In genomic region chr2:119617841-119618198, GRCm38 (mm10) we compare ENCODE assay signal across 8 mouse cellular contexts. TPM values are rescaled to one million over a fixed set of nuclear protein-coding genes. Genes with fewer than 3 reads are reported as not detected.
A peak's percentile ranks its signal among the peaks of the same experiment; 100 is the strongest.
DNase-seq lines count a peak whose midpoint lies in the region; ATAC-seq and TF ChIP-seq lines count a peak whose summit lies in the region.

No protein-coding gene starts in this region.

- ATAC-seq in lung, embryonic 14.5 days (ENCODE audit: insufficient read depth): no peak
- ATAC-seq in embryonic facial prominence, embryonic 12.5 days (ENCODE audit: insufficient number of reproducible peaks, insufficient read depth, low FRiP score, low TSS enrichment): no peak
- ATAC-seq in intestine, postnatal 0 days: no peak; the same call in 1 of the 2 replicates
- no peak for ATAC-seq in neural tube, embryonic 14.5 days (ENCODE audit: low read depth)
- no peak for ATAC-seq in frontal cortex, adult (ENCODE audit: low TSS enrichment)

- H3K36me3 ChIP-seq in lung, embryonic 14.5 days (ENCODE audit: insufficient read depth): no peaks in the 10 kb centered on the region
- H3K36me3 ChIP-seq in embryonic facial prominence, embryonic 12.5 days: no peaks in the 10 kb centered on the region
- H3K36me3 ChIP-seq in intestine, postnatal 0 days (ENCODE audit: control insufficient read depth, insufficient read depth): no peaks in the 10 kb centered on the region
- H3K36me3 ChIP-seq in neural tube, embryonic 14.5 days (ENCODE audit: control insufficient read depth, insufficient read depth, low read length): no peaks in the 10 kb centered on the region

- peak; percentile 57 for DNase-seq in lung, embryonic 14.5 days
- no peak for DNase-seq in lung, postnatal 10 days
- no peak for DNase-seq in left cerebral cortex, postnatal 25 days (ENCODE audit: low spot score in 2 of 2)
- DNase-seq in layer of hippocampus, postnatal 25 days (ENCODE audit: extremely low spot score in 1 of 2, low spot score in 1 of 2): no peak

- no peaks in the 10 kb centered on the region for H3K27me3 ChIP-seq in lung, embryonic 14.5 days (ENCODE audit: insufficient read depth, low read length)
- H3K27me3 ChIP-seq in embryonic facial prominence, embryonic 12.5 days: no peaks in the 10 kb centered on the region
- no peaks in the 10 kb centered on the region for H3K27me3 ChIP-seq in intestine, postnatal 0 days (replicated peaks; ENCODE audit: control insufficient read depth, insufficient read depth, low read length)
- H3K27me3 ChIP-seq in neural tube, embryonic 14.5 days (ENCODE audit: control insufficient read depth, insufficient read depth, low read length): no peaks in the 10 kb centered on the region

- peaks cover 12% of the 10 kb centered on the region; the same call in 1 of the 2 replicates for H3K4me1 ChIP-seq in lung, embryonic 14.5 days (ENCODE audit: insufficient read depth)
- H3K4me1 ChIP-seq in embryonic facial prominence, embryonic 12.5 days: peaks cover 26% of the 10 kb centered on the region
- peaks cover 7% of the 10 kb centered on the region; the same call in 1 of the 2 replicates for H3K4me1 ChIP-seq in intestine, postnatal 0 days (replicated peaks; ENCODE audit: control insufficient read depth, insufficient read depth, low read length)
- H3K4me1 ChIP-seq in neural tube, embryonic 14.5 days (ENCODE audit: control insufficient read depth, insufficient read depth, low read length): peaks cover 3% of the 10 kb centered on the region; the same call in 1 of the 2 replicates

- 0% methylated on average over 13 of the region's 13 CpGs for WGBS in lung, embryonic 14.5 days
- 0% methylated on average over 13 of the region's 13 CpGs for WGBS in embryonic facial prominence, embryonic 12.5 days
- WGBS in intestine, postnatal 0 days: under 1% methylated on average over 13 of the region's 13 CpGs
- WGBS in neural tube, embryonic 14.5 days: under 1% methylated on average over 13 of the region's 13 CpGs

- peak overlapping the region; percentile 87 for H3K4me3 ChIP-seq in lung, embryonic 14.5 days (ENCODE audit: low read depth, low read length)
- H3K4me3 ChIP-seq in embryonic facial prominence, embryonic 12.5 days: peak overlapping the region; percentile 87
- peak overlapping the region; percentile 93 for H3K4me3 ChIP-seq in intestine, postnatal 0 days (ENCODE audit: low read depth, low read length)
- peak overlapping the region; percentile 69 for H3K4me3 ChIP-seq in neural tube, embryonic 14.5 days (ENCODE audit: low read depth, low read length)

- H3K9me3 ChIP-seq in lung, embryonic 14.5 days (ENCODE audit: low read depth, low read length): no peaks in the 10 kb centered on the region
- H3K9me3 ChIP-seq in embryonic facial prominence, embryonic 12.5 days: no peaks in the 10 kb centered on the region
- H3K9me3 ChIP-seq in intestine, postnatal 0 days (ENCODE audit: control insufficient read depth): no peaks in the 10 kb centered on the region
- H3K9me3 ChIP-seq in neural tube, embryonic 14.5 days (ENCODE audit: control insufficient read depth, low read length): no peaks in the 10 kb centered on the region

- H3K4me2 ChIP-seq in lung, embryonic 14.5 days: peak overlapping the region; percentile 68
- H3K4me2 ChIP-seq in embryonic facial prominence, embryonic 12.5 days (replicated peaks): peak overlapping the region; percentile 79
- peak overlapping the region; percentile 91 for H3K4me2 ChIP-seq in intestine, postnatal 0 days (replicated peaks; ENCODE audit: low read depth)
- H3K4me2 ChIP-seq in neural tube, embryonic 14.5 days (ENCODE audit: low read depth, low read length): peak overlapping the region; percentile 99

- TF ChIP-seq CTCF in lung, embryonic 14.5 days (IDR thresholded peaks at IDR 0.05; ENCODE audit: low read depth): no peak
- TF ChIP-seq CTCF in intestine, postnatal 0 days (IDR thresholded peaks at IDR 0.05; ENCODE audit: low read depth): no peak

- H3K9ac ChIP-seq in lung, embryonic 14.5 days: peak overlapping the region; percentile 74
- H3K9ac ChIP-seq in embryonic facial prominence, embryonic 12.5 days: peak overlapping the region; percentile 65
- H3K9ac ChIP-seq in intestine, postnatal 0 days (ENCODE audit: low read depth, low read length): peak overlapping the region; percentile 58
- H3K9ac ChIP-seq in neural tube, embryonic 14.5 days (replicated peaks; ENCODE audit: low read depth, low read length): peak overlapping the region; percentile 34; the same call in 1 of the 2 replicates

- intact Hi-C loops in left cerebral cortex, postnatal 25 days (cut with DNase I): no loop called here

- H3K27ac ChIP-seq in lung, embryonic 14.5 days (ENCODE audit: low read depth): peak overlapping the region; percentile 76; the same call in 1 of the 2 replicates
- peak overlapping the region; percentile 74 for H3K27ac ChIP-seq in embryonic facial prominence, embryonic 12.5 days
- peak overlapping the region; percentile 82 for H3K27ac ChIP-seq in intestine, postnatal 0 days (ENCODE audit: low read depth, low read length)
- H3K27ac ChIP-seq in neural tube, embryonic 14.5 days (ENCODE audit: low read depth, low read length): no peak overlapping the region

RNA-seq across cellular contexts. Expression of gene Nusap1, which starts 0.3 kb away (rescaled TPM):
- 83.9 and 84.5 TPM in 2 replicates for polyA plus RNA-seq in lung, embryonic 14.5 days (2014; fragmentation: Nextera tagmentation; extraction: Ambion mirVana)
- polyA plus RNA-seq in embryonic facial prominence, embryonic 12.5 days (2016; fragmentation: Nextera tagmentation; extraction: Ambion mirVana): 75.1 and 82.1 TPM in 2 replicates
- polyA plus RNA-seq in intestine, postnatal 0 days (2015; fragmentation: Nextera tagmentation; extraction: Ambion mirVana): 15.6 and 18.7 TPM in 2 replicates
- 5.6 and 8.5 TPM in 2 replicates for polyA plus RNA-seq in neural tube, embryonic 14.5 days (2014; fragmentation: Nextera tagmentation; extraction: Ambion mirVana)
- total RNA-seq in left cerebral cortex, postnatal 25 days (2021): under 1 TPM; 0.46 to 0.98 TPM
- total RNA-seq in layer of hippocampus, postnatal 25 days (2021): under 1 TPM; 0.63 to 0.89 TPM

RNA-seq across cellular contexts. Expression of gene Oip5, which starts 0.4 kb away (rescaled TPM):
- polyA plus RNA-seq in lung, embryonic 14.5 days (2014; fragmentation: Nextera tagmentation; extraction: Ambion mirVana): 25.3 and 27.8 TPM in 2 replicates
- 27.0 and 27.1 TPM in 2 replicates for polyA plus RNA-seq in embryonic facial prominence, embryonic 12.5 days (2016; fragmentation: Nextera tagmentation; extraction: Ambion mirVana)
- polyA plus RNA-seq in intestine, postnatal 0 days (2015; fragmentation: Nextera tagmentation; extraction: Ambion mirVana): 6.6 and 6.7 TPM in 2 replicates
- 2.7 and 4.0 TPM in 2 replicates for polyA plus RNA-seq in neural tube, embryonic 14.5 days (2014; fragmentation: Nextera tagmentation; extraction: Ambion mirVana)
- total RNA-seq in left cerebral cortex, postnatal 25 days (2021): under 1 TPM; 0.50 TPM
- total RNA-seq in layer of hippocampus, postnatal 25 days (2021): under 1 TPM; 0.80 to 0.98 TPM

RNA-seq across cellular contexts. Expression of gene Ndufaf1, which starts 44.8 kb away (rescaled TPM):
- polyA plus RNA-seq in lung, embryonic 14.5 days (2014; fragmentation: Nextera tagmentation; extraction: Ambion mirVana): 36.7 and 37.4 TPM in 2 replicates
- 46.6 and 50.7 TPM in 2 replicates for polyA plus RNA-seq in embryonic facial prominence, embryonic 12.5 days (2016; fragmentation: Nextera tagmentation; extraction: Ambion mirVana)
- polyA plus RNA-seq in intestine, postnatal 0 days (2015; fragmentation: Nextera tagmentation; extraction: Ambion mirVana): 24.3 and 26.6 TPM in 2 replicates
- polyA plus RNA-seq in neural tube, embryonic 14.5 days (2014; fragmentation: Nextera tagmentation; extraction: Ambion mirVana): 39.9 and 40.8 TPM in 2 replicates
- 10 to 100 TPM; 31.8 to 33.2 TPM for total RNA-seq in left cerebral cortex, postnatal 25 days (2021)
- total RNA-seq in layer of hippocampus, postnatal 25 days (2021): 10 to 100 TPM; 32.0 to 32.1 TPM

RNA-seq across cellular contexts. Expression of gene Rtf1, which starts 57.0 kb away (rescaled TPM):
- 26.2 and 28.0 TPM in 2 replicates for polyA plus RNA-seq in lung, embryonic 14.5 days (2014; fragmentation: Nextera tagmentation; extraction: Ambion mirVana)
- polyA plus RNA-seq in embryonic facial prominence, embryonic 12.5 days (2016; fragmentation: Nextera tagmentation; extraction: Ambion mirVana): 71.0 and 74.1 TPM in 2 replicates
- 29.4 and 32.1 TPM in 2 replicates for polyA plus RNA-seq in intestine, postnatal 0 days (2015; fragmentation: Nextera tagmentation; extraction: Ambion mirVana)
- polyA plus RNA-seq in neural tube, embryonic 14.5 days (2014; fragmentation: Nextera tagmentation; extraction: Ambion mirVana): 41.3 and 48.9 TPM in 2 replicates
- 10 to 100 TPM; 60.4 to 64.8 TPM for total RNA-seq in left cerebral cortex, postnatal 25 days (2021)
- total RNA-seq in layer of hippocampus, postnatal 25 days (2021): 10 to 100 TPM; 54.9 to 62.3 TPM
